Mouse (Mus musculus): ENCODE data around the gene Atf1.

Atf1 gene

GRCm38 (mm10) chr15:100215092-100215491 lies 12.5 kb upstream of the Atf1 start:
- no peak for DNase-seq (ENCODE audit: low read depth, low spot score)

DNA sequence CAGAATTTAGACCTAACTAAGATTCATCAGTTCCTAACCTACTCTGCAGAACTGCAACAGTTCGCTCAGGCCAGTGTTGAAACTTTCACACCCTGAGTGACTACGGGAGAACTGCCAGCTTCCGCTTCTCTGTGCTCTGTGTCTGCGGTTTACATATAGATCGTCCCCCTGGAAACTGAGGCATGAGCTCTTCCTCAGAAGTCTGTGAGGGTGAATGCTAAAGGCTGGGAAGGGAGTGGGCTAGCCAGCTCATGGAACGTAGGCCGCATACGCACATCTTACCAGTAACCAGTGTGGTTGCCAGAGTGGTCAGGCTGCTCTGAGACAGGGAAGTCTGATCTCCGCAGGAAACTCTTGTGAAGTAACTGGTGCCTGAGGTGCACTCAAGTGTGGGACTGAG lies 11.4 kb upstream of the Atf1 start:
- no peak for DNase-seq (ENCODE audit: low read depth, low spot score)

DNA sequence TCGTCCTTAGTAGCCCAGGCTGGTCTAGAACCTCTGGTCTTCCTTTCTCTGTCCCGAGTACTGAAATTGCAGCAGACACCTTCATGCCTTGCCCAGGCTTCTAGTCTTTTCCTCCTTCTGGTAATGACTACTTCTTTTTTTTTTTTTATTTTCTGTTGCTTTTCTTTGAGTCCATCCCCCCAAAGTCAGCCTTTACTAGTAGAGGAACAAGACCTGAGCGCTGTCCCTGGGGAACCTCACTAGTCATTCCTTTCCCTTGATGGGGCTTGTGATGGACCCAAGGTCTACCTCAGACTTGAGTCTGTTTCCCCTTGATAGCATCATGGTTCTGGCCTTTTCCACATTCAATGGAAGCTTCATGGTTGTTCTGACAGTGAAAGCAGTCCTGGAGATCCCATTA lies 9.6 kb upstream of the Atf1 start:
- DNase-seq (ENCODE audit: low read depth, low spot score), result no peak

DNA sequence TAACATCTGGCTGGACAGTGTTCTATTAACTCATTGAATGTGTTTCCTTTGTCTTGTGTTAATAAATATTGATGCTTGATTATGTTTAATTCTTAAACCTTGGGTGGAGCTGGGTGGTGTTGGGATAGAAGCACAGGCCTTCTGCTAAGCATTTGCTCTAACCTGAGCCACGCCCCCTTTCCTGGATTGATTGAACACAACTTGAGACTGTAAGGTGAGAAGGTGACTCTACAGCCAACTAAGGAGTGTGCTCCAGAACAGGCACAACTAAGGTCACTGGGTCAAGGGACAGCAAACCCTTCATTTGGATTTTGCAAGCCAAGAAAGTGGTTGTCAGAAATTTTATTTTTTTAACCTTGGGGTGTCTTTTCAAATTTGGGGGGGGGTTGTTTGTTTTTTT lies 8.2 kb upstream of the Atf1 start:
- DNase-seq (ENCODE audit: low read depth, low spot score), result no peak

DNA sequence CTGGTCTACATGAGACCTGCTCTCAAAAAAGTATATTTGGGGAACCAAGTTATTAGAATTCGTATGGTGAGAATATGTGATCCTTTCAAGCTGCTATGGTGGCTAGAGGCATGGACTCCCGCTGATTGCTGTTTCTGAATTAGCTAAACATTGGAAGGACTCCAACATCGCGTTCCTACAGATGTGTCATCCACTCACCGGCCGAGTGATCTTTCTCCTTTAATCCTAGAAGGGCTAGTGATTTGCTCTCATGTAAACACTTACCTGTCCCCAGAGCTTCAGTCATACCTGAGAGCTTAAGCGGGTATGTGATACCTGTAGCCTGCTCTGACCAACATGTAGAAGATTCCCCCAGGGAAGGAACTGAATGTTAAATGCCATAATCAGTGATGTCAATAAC lies 6.7 kb upstream of the Atf1 start:
- DNase-seq (ENCODE audit: low read depth, low spot score), result no peak

- no peak for DNase-seq (ENCODE audit: low read depth, low spot score)
These were observed 2.2 kb upstream of the Atf1 start for GRCm38 (mm10) chr15:100225381-100225780.

DNA sequence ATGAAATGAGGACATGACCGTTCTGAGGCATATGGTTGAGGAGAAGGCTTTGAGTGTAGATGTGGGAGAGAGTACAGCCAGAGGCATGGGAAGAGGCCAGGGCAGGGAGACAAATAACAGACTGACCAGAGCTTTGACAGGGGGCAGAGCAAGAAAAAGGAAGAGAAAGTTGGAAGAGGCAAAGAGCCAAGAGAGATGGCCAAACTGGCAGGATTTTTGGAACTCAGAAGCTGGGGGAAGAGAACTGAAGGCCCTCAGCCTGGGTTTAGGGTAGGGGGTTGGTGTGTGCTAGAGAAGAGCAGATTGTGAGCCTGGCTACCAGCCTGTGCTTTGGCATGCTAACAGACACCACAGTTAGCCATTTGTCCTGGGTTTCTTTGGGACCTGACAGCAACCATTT lies 1.7 kb upstream of the Atf1 start:
- no peak for DNase-seq (ENCODE audit: low read depth, low spot score)

DNA sequence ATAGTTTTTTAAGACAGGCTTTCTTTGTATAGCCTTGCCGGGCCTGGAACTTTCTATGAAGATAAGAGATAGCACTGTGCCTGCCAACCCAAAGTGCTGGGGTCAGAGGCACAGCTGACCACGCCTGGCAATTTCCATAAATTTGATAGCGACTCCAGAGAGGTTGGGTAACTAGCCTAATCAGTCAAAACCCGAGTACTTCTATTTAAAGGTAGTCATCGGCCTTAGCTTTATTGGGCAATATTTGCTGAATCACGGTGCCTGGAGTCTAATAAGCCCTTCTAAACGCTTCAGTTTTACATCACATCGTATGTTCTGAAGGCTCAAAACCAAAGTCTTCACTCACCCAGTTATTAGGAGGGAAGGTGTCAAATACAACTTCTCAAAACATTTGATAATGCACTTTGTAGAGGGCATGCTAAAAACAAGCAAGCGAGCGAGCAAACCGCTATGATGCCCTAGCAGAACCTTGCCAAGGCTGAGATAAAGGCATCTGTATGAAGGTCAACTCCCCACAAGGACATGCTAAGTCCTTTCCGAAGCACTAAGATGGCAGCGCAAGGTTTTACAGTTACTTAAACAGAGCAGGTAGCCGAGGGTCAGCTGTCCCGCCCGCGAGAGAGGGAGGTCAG lies 472 bp upstream of the Atf1 start:
- DNase-seq (ENCODE audit: low read depth, low spot score), result no peak

- no peak for DNase-seq (ENCODE audit: low read depth, low spot score)
These were observed 1.1 kb downstream of the Atf1 start for GRCm38 (mm10) chr15:100228535-100229336.

DNA sequence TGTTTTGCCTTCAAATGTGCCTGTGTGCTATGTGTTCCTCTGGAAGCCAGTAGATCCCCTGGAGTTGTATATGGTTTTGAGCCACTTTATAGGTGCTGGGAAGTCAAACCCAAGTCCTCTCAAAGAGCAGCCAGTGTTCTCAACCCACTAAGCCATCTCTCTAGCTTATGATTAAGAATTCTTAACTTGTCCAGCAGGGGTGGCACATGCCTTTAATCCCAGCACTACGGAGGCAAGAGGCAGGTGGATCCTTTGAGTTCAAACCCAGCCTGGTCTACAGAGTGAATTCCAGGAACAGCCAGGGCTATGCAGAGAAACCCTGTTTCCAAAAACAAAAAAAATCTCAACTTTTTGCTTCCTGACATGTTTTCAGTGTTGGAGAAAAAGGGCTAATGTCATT lies 3.0 kb downstream of the Atf1 start:
- DNase-seq (ENCODE audit: low read depth, low spot score), result no peak

- no peak for DNase-seq (ENCODE audit: low read depth, low spot score)
These were observed 4.3 kb downstream of the Atf1 start for GRCm38 (mm10) chr15:100231616-100232525.

DNA sequence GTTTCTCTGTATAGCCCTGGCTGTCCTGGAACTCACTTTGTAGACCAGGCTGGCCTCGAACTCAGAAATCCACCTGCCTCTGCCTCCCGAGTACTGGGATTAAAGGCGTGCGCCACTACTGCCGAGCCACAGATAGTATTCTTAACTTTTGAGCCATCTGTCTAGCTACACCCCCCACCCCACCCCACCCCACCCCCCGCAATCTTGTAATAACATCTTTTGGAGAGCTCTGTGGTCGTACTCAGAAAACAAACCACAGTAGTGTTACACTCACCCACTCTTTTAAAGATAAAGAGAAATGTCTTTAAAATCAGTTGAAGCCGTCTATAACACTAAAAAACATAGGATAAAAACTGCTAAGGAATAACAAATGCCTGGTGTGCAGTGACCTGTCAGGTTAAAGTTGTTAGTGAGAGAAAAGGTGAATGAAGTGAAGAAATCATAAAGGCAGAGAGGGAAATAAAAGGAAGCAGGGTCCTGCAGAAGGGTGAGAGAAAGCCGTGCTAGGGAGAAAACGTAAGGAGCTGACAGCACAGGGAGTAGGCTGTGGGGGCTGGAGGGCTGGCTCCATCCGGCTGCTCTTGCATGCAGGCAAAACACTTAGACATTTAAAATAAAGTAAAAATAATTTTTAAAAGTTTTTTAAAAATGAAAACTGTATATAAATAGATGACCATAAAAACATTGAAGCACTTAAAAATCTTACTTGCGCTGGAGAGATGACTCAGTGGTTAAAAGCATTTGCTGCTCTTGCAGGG lies 7.8 kb downstream of the Atf1 start:
- DNase-seq (ENCODE audit: low read depth, low spot score), result no peak

DNA sequence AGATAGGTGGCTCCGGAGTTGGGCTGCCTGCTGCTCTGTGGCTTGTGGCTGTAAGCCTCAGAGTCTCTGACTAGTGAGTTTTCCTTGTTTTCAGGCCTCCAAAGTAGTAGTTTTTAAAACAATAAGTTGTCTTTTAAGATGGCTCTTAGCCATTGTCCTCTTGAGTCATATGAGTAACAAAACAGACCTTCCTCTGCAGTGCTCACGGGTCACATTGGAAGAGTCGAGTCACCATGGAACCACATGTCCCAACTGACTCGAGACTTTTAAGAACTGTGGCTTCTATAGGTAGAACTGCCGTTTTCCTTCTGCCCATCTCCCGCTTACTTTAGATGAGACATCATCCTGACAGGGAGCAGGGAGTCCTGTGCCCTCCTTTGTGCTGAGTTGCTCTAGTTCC lies 9.3 kb downstream of the Atf1 start:
- no peak for DNase-seq (ENCODE audit: low read depth, low spot score)

GRCm38 (mm10) chr15:100241780-100242179 lies 14.2 kb downstream of the Atf1 start:
- no peak for DNase-seq (ENCODE audit: low read depth, low spot score)

DNA sequence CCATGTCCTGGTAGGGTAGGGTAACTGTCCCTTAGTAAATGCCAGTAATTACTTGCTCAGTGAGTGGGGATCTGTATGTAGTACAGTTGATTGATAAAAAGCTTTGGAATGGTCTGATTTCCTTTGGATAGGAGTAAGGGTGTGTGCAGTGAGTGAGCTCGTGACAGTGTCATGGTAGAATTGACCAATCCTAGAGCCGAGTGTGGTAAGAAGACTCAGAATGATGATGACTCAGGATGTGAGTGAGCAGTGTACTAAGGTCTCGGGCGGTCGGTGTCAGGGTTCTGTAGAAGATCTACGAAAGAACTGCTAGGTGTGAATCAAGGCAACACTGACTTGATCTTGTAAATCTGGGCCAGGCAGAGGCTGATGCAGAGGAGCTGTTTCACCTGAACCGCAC lies 18.3 kb downstream of the Atf1 start:
- DNase-seq (ENCODE audit: low read depth, low spot score), result no peak

DNA sequence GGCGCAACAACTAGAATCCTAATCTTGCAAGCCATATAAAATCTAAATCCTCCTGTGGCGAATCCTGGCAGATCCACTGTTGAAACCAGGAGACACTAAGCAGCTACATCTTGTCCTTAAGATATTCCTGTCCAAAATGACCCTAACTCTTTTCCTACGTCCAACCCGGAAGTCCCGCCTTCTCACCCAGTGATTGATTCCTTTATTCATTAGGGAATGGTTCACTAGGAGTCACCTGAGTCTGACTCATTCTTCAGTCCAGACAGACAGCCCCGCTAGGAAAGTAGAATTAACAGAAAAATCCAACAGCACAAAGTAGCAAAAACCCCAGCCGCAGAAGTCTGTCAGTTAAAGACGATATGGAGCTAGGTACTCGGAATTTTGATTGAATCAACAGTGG lies 19.7 kb downstream of the Atf1 start:
- no peak for DNase-seq (ENCODE audit: low read depth, low spot score)

DNA sequence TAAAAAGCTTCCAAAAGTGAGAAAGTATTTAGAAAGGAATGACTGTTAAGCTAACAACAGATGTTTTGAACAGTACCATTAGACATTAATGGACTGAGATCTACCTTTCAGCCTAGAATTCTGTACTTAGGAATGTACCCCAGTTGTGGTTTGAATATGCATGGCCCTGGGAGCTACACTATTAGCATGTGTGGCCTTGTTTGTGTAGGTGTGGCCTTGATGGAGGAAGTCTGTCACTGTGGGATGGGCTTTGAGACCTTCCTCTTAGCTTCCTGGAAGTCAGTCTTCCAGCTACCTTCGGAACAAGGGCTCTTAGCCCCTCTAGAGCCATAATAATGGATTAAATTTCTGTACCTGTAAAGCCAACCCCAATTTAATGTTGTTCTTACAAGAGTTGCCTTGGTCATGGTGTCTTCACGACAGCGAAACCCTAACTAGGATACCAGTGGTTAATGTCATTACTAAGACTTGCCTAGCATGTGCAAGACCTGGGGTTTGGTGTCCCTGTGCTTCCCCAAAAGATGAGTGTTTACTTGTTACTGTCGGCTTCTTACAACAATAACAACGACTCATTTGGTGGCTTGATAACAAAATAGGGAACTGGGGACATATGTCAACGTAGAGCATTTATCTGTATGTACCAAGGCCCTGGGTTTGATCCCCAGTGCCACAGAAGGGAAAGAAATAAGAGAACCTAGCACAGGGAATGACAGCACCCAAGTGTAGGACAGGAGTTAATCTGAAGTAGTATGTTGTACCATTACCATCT lies 21.2 kb downstream of the Atf1 start:
- DNase-seq (ENCODE audit: low read depth, low spot score), result no peak

GRCm38 (mm10) chr15:100251153-100251780 lies 23.6 kb downstream of the Atf1 start:
- no peak for DNase-seq (ENCODE audit: low read depth, low spot score)

- DNase-seq (ENCODE audit: low read depth, low spot score), result no peak
These were observed 28.8 kb downstream of the Atf1 start for GRCm38 (mm10) chr15:100256386-100256785.

- DNase-seq (ENCODE audit: low read depth, low spot score), result no peak
These were observed 29.7 kb downstream of the Atf1 start for GRCm38 (mm10) chr15:100257305-100257704.
